Mouse (Mus musculus): ENCODE data around the gene Neurl1b.

The Neurl1b gene

GRCm38 (mm10) chr17:26490910-26491309 lies 76.3 kb downstream of the Neurl1b start:
- DNase-seq (ENCODE audit: low read depth in 1 of 2, low spot score in 2 of 2): no peak

- DNase-seq (ENCODE audit: low read depth in 1 of 2, low spot score in 2 of 2): no peak
These were observed 77.6 kb downstream of the Neurl1b start for GRCm38 (mm10) chr17:26492246-26492645.

- no peak for DNase-seq (ENCODE audit: low read depth in 1 of 2, low spot score in 2 of 2)
These were observed 80.2 kb downstream of the Neurl1b start for GRCm38 (mm10) chr17:26494642-26495468.

Data from monocyte, adult 2 months (primary cell).